Mouse (Mus musculus): ENCODE measurements around the gene Selenoi.

DNA sequence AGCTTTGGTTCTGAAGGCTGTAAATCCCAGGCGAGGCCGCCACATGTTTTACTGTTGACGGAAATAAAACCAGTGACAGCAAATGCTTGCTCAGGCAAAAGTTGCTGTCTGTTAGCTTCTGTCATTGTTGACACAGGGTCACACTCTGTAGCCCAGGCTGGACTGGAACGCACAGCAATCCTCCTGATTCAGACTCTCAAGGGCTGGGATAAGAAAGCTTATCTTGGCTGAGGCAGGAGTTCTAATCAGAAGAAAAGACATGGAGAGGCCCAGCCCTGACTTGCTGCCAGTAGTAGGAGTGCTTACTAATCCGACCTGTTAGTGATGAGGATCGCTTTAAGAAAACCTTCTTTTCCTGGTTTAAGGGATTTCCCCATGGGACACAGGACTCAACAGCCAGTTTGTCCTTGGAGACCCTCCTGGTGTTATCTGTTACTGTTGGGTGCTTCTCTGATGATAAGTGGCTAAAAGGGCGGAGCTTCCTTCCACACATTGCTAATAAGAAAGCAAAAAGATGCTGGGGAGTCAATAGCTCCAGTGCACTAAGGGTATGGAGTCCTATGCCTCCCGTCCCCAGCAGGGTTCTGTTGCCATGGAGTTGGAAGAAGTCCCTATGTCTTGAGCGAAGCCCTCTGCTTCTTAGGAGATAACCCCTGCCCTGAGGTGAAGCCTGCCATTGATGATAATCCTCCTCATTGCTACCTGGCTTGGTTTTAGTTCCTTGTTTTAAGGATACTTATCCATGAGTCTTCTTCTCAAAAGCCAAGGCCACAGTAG lies 54.9 kb downstream of the Selenoi start:
- no peak for TF ChIP-seq CTCF (IDR thresholded peaks at IDR 0.05; ENCODE audit: insufficient read depth, low read depth, low read length)
- no peak for TF ChIP-seq POLR2A (IDR thresholded peaks at IDR 0.05; ENCODE audit: insufficient read depth, low read depth, low read length)
